Mouse (Mus musculus): ENCODE results near the gene Sirt3. TPM values are rescaled to one million over a fixed set of nuclear protein-coding genes. Genes with fewer than 3 reads are reported as not detected.

Gene Sirt3
- polyA plus RNA-seq, 1 experiment from 2014 or later, result 60.5 TPM

GRCm38 (mm10) chr7:140908634-140909107 lies 26.6 kb upstream of the Sirt3 start:
- Histone ChIP-seq H3K36me3 (no peaks in the 10 kb centered on the region), H3K9me3 (no peaks in the 10 kb centered on the region), H3K27ac (replicated peaks) (no peak overlapping the region), H3K4me2 (peak overlapping the region; percentile 93), H3K27me3 (no peaks in the 10 kb centered on the region), H3K9ac (peak overlapping the region; percentile 43; the same call in 1 of the 2 replicates), H3K4me3 (peak overlapping the region; percentile 43), H3K4me1 (replicated peaks) (peaks cover 5% of the 10 kb centered on the region)
- under 1% methylated on average over 19 of the region's 19 CpGs for WGBS
- ATAC-seq (ENCODE audit: low FRiP score, low read depth), result peak; percentile 75

DNA sequence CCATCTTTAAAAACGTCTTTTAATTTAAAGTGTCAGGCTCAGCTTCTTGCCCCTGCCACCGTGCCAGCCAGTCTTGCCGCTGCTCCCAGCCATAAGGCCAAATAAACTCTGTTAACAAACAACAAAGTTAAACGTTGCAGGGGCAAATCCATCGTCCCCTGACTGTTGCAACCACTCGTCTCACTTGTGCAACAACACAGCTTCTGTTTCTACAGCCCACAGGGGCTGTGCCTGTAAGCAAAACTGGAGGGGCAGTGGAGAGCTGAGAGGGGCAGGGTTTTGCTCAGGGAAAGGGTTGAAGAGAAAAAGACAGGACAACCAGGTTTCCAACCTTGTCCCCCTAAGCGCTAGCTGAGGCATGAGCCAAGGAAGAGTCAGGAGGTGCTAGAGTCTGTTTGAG lies 26.1 kb upstream of the Sirt3 start:
- H3K9me3 ChIP-seq, result no peaks in the 10 kb centered on the region

GRCm38 (mm10) chr7:140907697-140908096 lies 25.6 kb upstream of the Sirt3 start:
- Histone ChIP-seq H3K4me2 (no peak overlapping the region), H3K4me3 (no peak overlapping the region), H3K9ac (no peak overlapping the region), H3K4me1 (replicated peaks) (peaks cover 11% of the 10 kb centered on the region), H3K36me3 (no peaks in the 10 kb centered on the region), H3K27me3 (no peaks in the 10 kb centered on the region), H3K27ac (replicated peaks) (no peak overlapping the region), H3K9me3 (no peaks in the 10 kb centered on the region)
- ATAC-seq (ENCODE audit: low FRiP score, low read depth), result no peak
- 86% methylated on average over 7 of the region's 7 CpGs for WGBS

More for the DNA sequence above, 26.1 kb upstream of the Sirt3 start:
- no peak for ATAC-seq (ENCODE audit: low FRiP score, low read depth)
- Histone ChIP-seq H3K36me3 (no peaks in the 10 kb centered on the region), H3K27ac (replicated peaks) (no peak overlapping the region), H3K4me2 (peak overlapping the region; percentile 93; the same call in 1 of the 2 replicates), H3K4me1 (replicated peaks) (peaks cover 8% of the 10 kb centered on the region), H3K27me3 (no peaks in the 10 kb centered on the region), H3K4me3 (no peak overlapping the region; the same call in 1 of the 2 replicates), H3K9ac (no peak overlapping the region)
- WGBS, result 49% methylated on average over 7 of the region's 7 CpGs

DNA sequence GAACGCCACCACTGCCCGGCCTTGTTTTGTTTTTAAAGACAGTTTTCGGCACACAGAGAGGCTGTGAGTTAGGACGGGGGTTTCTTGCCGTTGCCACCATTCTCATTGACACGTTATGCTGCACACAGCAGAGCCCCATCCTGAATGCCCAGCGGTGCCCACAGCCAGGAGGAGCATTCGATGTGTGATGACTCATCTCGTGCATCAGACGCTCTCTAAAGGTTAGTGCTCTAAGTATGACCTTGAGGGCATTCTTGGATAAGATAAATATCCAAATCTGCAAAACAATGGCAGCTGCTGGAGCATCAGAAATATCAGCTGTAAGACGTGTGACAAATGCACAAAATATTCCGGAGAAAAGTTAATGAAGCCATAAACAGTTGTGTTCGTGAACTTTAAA lies 25.0 kb upstream of the Sirt3 start:
- Histone ChIP-seq H3K4me1 (replicated peaks) (peaks cover 11% of the 10 kb centered on the region), H3K4me3 (no peak overlapping the region), H3K27ac (replicated peaks) (no peak overlapping the region), H3K9ac (no peak overlapping the region), H3K4me2 (no peak overlapping the region), H3K9me3 (no peaks in the 10 kb centered on the region), H3K27me3 (no peaks in the 10 kb centered on the region), H3K36me3 (no peaks in the 10 kb centered on the region)
- ATAC-seq (ENCODE audit: low FRiP score, low read depth), result no peak
- 86% methylated on average over 13 of the region's 13 CpGs for WGBS

DNA sequence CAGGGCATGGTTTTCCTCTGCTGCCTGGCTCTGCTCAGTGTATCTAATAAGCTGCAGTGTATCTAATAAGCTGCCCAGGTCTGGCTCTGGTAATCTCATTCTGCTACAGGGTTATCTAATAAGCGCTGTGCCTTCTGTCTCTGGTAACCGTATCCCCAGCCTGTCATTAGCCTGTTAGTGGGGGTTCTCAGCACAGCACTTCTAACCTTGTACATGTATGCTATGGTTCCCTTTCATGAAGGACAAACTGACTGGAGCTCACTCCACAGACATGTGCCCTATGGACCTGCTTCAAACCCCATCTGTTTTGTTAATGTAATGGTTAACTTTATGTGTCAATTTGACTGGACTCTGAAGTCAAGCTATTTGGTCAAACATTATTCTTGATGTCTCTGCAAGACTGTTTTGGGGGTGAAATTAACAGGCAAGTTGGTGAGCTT lies 23.6 kb upstream of the Sirt3 start:
- H3K27me3 ChIP-seq, result no peaks in the 10 kb centered on the region
- no peak overlapping the region for H3K4me2 ChIP-seq
- H3K9ac ChIP-seq, result no peak overlapping the region
- no peak overlapping the region for H3K27ac ChIP-seq (replicated peaks)
- no peak overlapping the region for H3K4me3 ChIP-seq
- no peaks in the 10 kb centered on the region for H3K36me3 ChIP-seq
- peaks cover 11% of the 10 kb centered on the region for H3K4me1 ChIP-seq (replicated peaks)
- WGBS, result 83% methylated on average over 2 of the region's 2 CpGs
- no peaks in the 10 kb centered on the region for H3K9me3 ChIP-seq
- ATAC-seq (ENCODE audit: low FRiP score, low read depth), result no peak

- peak; percentile 55 for ATAC-seq (ENCODE audit: low FRiP score, low read depth)
- Histone ChIP-seq H3K9me3 (no peaks in the 10 kb centered on the region), H3K4me1 (replicated peaks) (peaks cover 6% of the 10 kb centered on the region), H3K36me3 (peaks cover 8% of the 10 kb centered on the region), H3K4me3 (no peak overlapping the region), H3K9ac (no peak overlapping the region), H3K27ac (replicated peaks) (no peak overlapping the region), H3K27me3 (no peaks in the 10 kb centered on the region), H3K4me2 (0 out of 2 replicates have a peak overlapping the region, but pooled peaks have one; percentile 13)
- 25% methylated on average over 13 of the region's 13 CpGs for WGBS
These were observed 21.1 kb upstream of the Sirt3 start for GRCm38 (mm10) chr7:140903212-140903611.

DNA sequence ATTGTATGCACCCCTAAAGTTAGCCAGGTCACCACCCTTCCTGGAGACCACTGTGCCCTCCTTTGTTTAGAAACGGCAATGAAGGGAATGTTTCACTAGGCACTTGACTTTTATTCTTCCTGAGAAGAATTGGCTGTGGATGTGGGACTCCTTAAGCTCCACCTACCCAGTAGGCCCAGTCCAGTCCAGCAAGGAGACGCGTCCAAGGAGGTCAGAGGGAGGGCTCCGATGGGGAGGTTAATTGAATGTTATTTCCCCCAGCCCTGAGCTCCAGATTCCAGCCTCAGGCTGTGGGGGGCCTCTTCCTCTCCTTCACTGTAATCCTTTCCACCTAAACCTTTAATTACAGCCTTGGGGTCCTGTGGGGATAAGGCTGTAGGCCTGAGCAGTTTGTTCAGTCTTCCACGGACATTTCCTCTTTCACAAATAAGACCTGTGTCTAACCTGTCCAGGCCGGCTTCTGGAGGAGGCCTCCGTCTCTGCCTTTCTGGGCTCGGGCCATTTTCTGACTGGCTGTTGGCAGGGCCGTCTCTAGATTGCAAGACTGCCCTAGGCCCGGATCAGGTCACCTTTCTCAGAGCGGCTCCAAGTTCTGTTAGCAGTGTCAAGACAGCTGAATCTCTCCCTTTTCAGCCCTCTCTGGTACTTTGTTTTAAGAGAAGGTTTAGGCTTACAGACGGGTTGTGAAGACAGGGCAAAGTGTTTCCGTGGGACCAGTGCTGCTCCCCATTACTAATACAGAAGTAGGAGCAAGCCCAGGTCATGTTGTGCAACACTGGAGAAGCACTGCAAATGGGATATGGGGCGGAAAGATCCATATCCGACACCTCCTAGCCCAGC lies 20.1 kb upstream of the Sirt3 start:
- Histone ChIP-seq H3K4me2 (no peak overlapping the region), H3K27me3 (no peaks in the 10 kb centered on the region), H3K9ac (no peak overlapping the region), H3K4me1 (replicated peaks) (peaks cover 6% of the 10 kb centered on the region), H3K36me3 (peaks cover 17% of the 10 kb centered on the region), H3K4me3 (no peak overlapping the region), H3K9me3 (no peaks in the 10 kb centered on the region), H3K27ac (replicated peaks) (no peak overlapping the region)
- WGBS, result 83% methylated on average over 15 of the region's 15 CpGs
- no peak for ATAC-seq (ENCODE audit: low FRiP score, low read depth)

DNA sequence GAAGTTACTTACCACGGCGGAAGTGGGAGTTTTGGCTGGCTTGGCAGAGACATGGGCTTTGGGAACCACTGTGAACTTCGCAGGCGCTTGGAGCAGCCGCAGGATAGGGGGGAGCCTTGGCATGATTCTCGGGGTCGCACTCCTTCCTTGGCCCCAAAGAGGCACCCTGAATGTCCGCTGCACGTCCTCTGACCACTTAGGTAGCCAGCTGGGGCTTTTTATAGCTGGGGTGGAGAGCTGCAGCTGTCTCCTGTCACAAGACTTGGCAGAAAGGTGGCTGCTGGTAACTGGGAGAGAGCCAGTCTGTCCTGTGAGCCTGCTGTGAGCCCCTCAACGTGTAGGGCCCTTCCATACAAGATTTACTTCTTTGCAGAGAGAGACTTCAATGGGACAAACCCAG lies 18.1 kb upstream of the Sirt3 start, which contains the start of gene Cox8b:
TSS of gene Cox8b (minus strand) at position 227 of the 400 bp plus-strand sequence.
- Histone ChIP-seq H3K4me1 (replicated peaks) (peaks cover 6% of the 10 kb centered on the region), H3K27me3 (no peaks in the 10 kb centered on the region), H3K4me3 (no peak within 1 kb of the TSS), H3K4me2 (no peak within 1 kb of the TSS), H3K9ac (no peak within 1 kb of the TSS), H3K27ac (replicated peaks) (no peak within 1 kb of the TSS), H3K9me3 (no peaks in the 10 kb centered on the region), H3K36me3 (peaks cover 31% of the 10 kb centered on the region)
- WGBS, result 77% methylated on average over 10 of the region's 10 CpGs
- ATAC-seq (ENCODE audit: low FRiP score, low read depth), result no peak

DNA sequence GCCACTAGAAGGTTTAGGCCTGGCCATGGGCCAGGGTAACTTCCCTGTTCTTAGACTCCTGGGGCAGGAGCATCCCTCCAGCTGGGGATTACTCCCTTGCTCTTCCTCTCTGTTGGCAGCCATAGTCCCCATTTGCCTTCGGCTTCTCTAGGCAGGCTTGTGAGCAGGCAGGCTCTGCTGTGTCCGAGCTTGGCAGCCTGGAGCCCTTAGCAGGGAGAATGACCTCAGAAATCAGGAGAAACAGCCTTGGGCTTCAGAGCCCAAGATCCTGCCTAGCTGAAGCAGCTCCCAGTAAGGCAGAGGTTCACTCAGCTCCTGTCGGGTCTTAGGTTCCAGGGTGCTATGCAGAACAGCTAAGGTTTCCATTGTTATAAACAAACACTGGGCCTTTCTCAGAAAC lies 17.0 kb upstream of the Sirt3 start:
- H3K4me1 ChIP-seq (replicated peaks), result peaks cover 6% of the 10 kb centered on the region
- H3K36me3 ChIP-seq, result peaks cover 41% of the 10 kb centered on the region
- no peaks in the 10 kb centered on the region for H3K9me3 ChIP-seq
- H3K27ac ChIP-seq (replicated peaks), result no peak overlapping the region
- no peak overlapping the region for H3K4me3 ChIP-seq
- 79% methylated on average over 3 of the region's 3 CpGs for WGBS
- H3K4me2 ChIP-seq, result no peak overlapping the region
- ATAC-seq (ENCODE audit: low FRiP score, low read depth), result no peak
- no peaks in the 10 kb centered on the region for H3K27me3 ChIP-seq
- no peak overlapping the region for H3K9ac ChIP-seq

DNA sequence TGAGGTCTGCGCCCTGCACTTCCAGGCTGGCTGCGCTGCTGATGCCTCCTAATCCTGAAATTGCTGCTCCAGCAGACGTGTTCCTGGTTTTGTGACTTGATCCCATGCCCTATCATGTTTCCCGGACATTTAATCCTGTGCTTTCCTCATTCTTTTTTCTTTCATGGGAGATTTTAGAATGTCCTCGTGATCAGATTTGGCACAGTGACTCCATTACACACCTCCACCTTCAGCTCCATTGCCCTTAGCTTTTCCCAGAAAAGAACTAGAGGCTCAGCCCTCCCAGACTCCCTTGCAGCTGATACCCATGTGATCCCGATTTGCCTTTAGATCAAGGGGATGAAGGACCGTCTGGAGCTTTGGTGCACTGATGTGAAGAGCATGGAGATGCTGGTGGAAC lies 15.8 kb upstream of the Sirt3 start:
- no peaks in the 10 kb centered on the region for H3K9me3 ChIP-seq
- 94% methylated on average over 7 of the region's 7 CpGs for WGBS
- no peak overlapping the region for H3K27ac ChIP-seq (replicated peaks)
- no peak overlapping the region for H3K9ac ChIP-seq
- H3K4me2 ChIP-seq, result no peak overlapping the region
- ATAC-seq (ENCODE audit: low FRiP score, low read depth), result no peak
- peaks cover 47% of the 10 kb centered on the region for H3K36me3 ChIP-seq
- H3K4me1 ChIP-seq (replicated peaks), result no peaks in the 10 kb centered on the region; the same call in 1 of the 2 replicates
- no peak overlapping the region for H3K4me3 ChIP-seq
- no peaks in the 10 kb centered on the region for H3K27me3 ChIP-seq

DNA sequence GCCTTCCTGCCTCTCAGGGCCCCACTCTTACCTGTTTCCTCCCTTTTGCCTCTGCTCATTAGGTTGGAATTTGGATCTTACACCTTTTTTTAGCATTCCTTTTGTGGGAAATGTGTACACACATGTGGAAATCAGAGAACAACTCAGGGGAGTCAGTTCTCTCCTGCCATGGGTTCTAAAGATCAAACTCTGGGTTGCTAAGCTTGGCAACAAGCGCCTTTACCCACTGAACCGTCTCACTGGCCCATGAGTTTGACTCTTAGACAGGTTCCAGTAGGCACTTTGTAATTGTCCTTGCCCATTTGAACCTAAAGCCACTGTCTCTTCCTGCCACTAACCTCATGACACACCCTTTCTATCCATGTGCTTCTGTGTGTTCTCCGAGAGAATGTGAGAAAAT lies 12.5 kb upstream of the Sirt3 start:
- 94% methylated on average over 3 of the region's 3 CpGs for WGBS
- Histone ChIP-seq H3K27ac (replicated peaks) (no peak overlapping the region), H3K4me3 (no peak overlapping the region), H3K9me3 (no peaks in the 10 kb centered on the region), H3K27me3 (no peaks in the 10 kb centered on the region), H3K4me1 (replicated peaks) (no peaks in the 10 kb centered on the region), H3K36me3 (peaks cover 66% of the 10 kb centered on the region), H3K4me2 (no peak overlapping the region), H3K9ac (no peak overlapping the region)
- ATAC-seq (ENCODE audit: low FRiP score, low read depth), result no peak

GRCm38 (mm10) chr7:140894031-140894430 lies 11.9 kb upstream of the Sirt3 start:
- WGBS, result 93% methylated on average over 7 of the region's 7 CpGs
- Histone ChIP-seq H3K4me3 (no peak overlapping the region), H3K4me2 (no peak overlapping the region), H3K9ac (no peak overlapping the region), H3K27me3 (no peaks in the 10 kb centered on the region), H3K4me1 (replicated peaks) (no peaks in the 10 kb centered on the region), H3K36me3 (peaks cover 71% of the 10 kb centered on the region), H3K27ac (replicated peaks) (no peak overlapping the region), H3K9me3 (no peaks in the 10 kb centered on the region)
- no peak for ATAC-seq (ENCODE audit: low FRiP score, low read depth)

Measured in hindbrain, embryonic 15.5 days (tissue).